ENCODE assay signal across 8 mouse cellular contexts in the genomic region with DNA sequence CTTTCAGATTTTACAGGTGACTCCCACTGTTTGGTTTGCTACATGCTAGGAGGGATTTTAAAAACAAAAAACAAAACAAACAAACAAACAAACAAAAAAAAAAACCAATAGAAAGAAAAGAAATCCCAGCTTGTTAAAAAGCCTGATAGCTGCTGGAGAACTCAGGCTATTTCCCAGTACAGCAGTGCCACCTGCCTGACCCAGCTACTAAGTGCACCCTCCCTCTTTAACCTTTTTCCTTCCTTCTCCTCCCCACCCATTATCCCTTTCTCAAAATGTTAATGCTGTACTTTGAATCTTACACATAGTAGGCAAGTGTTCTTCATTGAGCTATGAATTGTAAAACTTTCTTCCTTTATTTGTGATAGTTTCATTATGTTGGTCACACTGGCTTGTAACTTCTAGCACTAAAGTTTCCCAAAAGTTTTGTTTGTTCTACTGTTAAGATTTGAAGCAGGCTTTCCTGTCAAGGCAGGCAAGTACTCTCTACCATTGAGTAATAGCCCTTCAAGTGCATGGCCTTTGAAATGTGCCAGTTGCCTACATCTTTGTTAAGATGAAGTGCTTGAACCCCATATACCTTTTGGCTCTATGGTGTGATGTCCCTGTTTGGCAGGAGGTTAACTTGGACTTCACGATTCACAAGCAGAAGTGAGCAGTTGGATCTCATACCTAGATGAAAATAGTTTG. TPM values are rescaled to one million over a fixed set of nuclear protein-coding genes. Genes with fewer than 3 reads are reported as not detected.
A peak's percentile ranks its signal among the peaks of the same experiment; 100 is the strongest.
DNase-seq lines count a peak whose midpoint lies in the region; ATAC-seq and TF ChIP-seq lines count a peak whose summit lies in the region.
"Had no signal": no experiment of that assay in that cellular context is flagged by ENCODE, and none has a peak within 500 bp of the region (broad histone marks: within the 10 kb centered on the region; RNA-seq: fewer than 3 reads in every experiment).

No protein-coding gene starts in this region.

- H3K9me3 ChIP-seq in kidney, postnatal 0 days (replicated peaks; ENCODE audit: low read length): no peaks in the 10 kb centered on the region
- no peaks in the 10 kb centered on the region for H3K9me3 ChIP-seq in kidney, embryonic 15.5 days (replicated peaks)
- H3K9me3 ChIP-seq in lung, embryonic 16.5 days (ENCODE audit: control insufficient read depth, low read length): no peaks in the 10 kb centered on the region
- H3K9me3 ChIP-seq: hindbrain, embryonic 10.5 days had no signal

- H3K27me3 ChIP-seq in kidney, postnatal 0 days (ENCODE audit: insufficient read depth, low read length): no peaks in the 10 kb centered on the region
- no peaks in the 10 kb centered on the region for H3K27me3 ChIP-seq in kidney, embryonic 15.5 days
- H3K27me3 ChIP-seq in lung, embryonic 16.5 days (ENCODE audit: control insufficient read depth, insufficient read depth, low read depth, low read length): no peaks in the 10 kb centered on the region

- peak; percentile 42 for DNase-seq in kidney, postnatal 0 days (ENCODE audit: low spot score)
- DNase-seq in CD4-positive, CD25-positive, alpha-beta regulatory T cell, adult 2 months (ENCODE audit: low read depth, low spot score): peak; percentile 51
- DNase-seq in MN1 (ENCODE audit: low spot score): peak; percentile 57
- DNase-seq in right cerebral cortex, postnatal 10 days (ENCODE audit: low spot score in 2 of 2): no peak
- DNase-seq in Muller cell, postnatal 12 days (ENCODE audit: inconsistent ontology term): no peak

- 73% methylated on average over 1 of the region's 1 CpGs for WGBS in kidney, postnatal 0 days
- WGBS in kidney, embryonic 15.5 days: 70% methylated on average over 1 of the region's 1 CpGs
- 74% methylated on average over 1 of the region's 1 CpGs for WGBS in lung, embryonic 16.5 days

- H3K27ac ChIP-seq in kidney, postnatal 0 days: no peak overlapping the region
- no peak overlapping the region for H3K27ac ChIP-seq in kidney, embryonic 15.5 days
- H3K27ac ChIP-seq in lung, embryonic 16.5 days (ENCODE audit: low read length): peak overlapping the region; percentile 86
- H3K27ac ChIP-seq: hindbrain, embryonic 10.5 days had no signal

- peak; percentile 69 for TF ChIP-seq CTCF in kidney, postnatal 0 days (IDR thresholded peaks at IDR 0.05; ENCODE audit: low read depth)

- H3K36me3 ChIP-seq in kidney, postnatal 0 days (ENCODE audit: insufficient read depth, low read length): no peaks in the 10 kb centered on the region
- no peaks in the 10 kb centered on the region for H3K36me3 ChIP-seq in kidney, embryonic 15.5 days
- no peaks in the 10 kb centered on the region for H3K36me3 ChIP-seq in lung, embryonic 16.5 days (ENCODE audit: control insufficient read depth, insufficient read depth, low read length)
- H3K36me3 ChIP-seq: hindbrain, embryonic 10.5 days had no signal

- no peak for ATAC-seq in kidney, postnatal 0 days (replicated peaks; ENCODE audit: low FRiP score, low read depth)
- ATAC-seq in kidney, embryonic 15.5 days (replicated peaks; ENCODE audit: low FRiP score): no peak
- peak; percentile 66; the same call in 1 of the 2 replicates for ATAC-seq in lung, embryonic 16.5 days (ENCODE audit: low read depth)

- no peak overlapping the region for H3K4me2 ChIP-seq in kidney, postnatal 0 days (ENCODE audit: low read length)
- no peak overlapping the region for H3K4me2 ChIP-seq in kidney, embryonic 15.5 days
- H3K4me2 ChIP-seq in lung, embryonic 16.5 days (ENCODE audit: low read depth, low read length): no peak overlapping the region

- no peaks in the 10 kb centered on the region for H3K4me1 ChIP-seq in kidney, postnatal 0 days (replicated peaks; ENCODE audit: insufficient read depth, low read length)
- H3K4me1 ChIP-seq in kidney, embryonic 15.5 days: no peaks in the 10 kb centered on the region
- peaks cover 10% of the 10 kb centered on the region; the same call in 1 of the 2 replicates for H3K4me1 ChIP-seq in lung, embryonic 16.5 days (replicated peaks; ENCODE audit: control insufficient read depth, insufficient read depth, low read length)

- no peak overlapping the region for H3K4me3 ChIP-seq in kidney, postnatal 0 days (replicated peaks; ENCODE audit: low read depth, low read length)
- H3K4me3 ChIP-seq in kidney, embryonic 15.5 days (replicated peaks): no peak overlapping the region
- H3K4me3 ChIP-seq in lung, embryonic 16.5 days (ENCODE audit: low read length): no peak overlapping the region
- H3K4me3 ChIP-seq: hindbrain, embryonic 10.5 days had no signal

- H3K9ac ChIP-seq in kidney, postnatal 0 days (ENCODE audit: low read depth, low read length): no peak overlapping the region
- no peak overlapping the region for H3K9ac ChIP-seq in kidney, embryonic 15.5 days
- H3K9ac ChIP-seq in lung, embryonic 16.5 days (ENCODE audit: low read length): no peak overlapping the region

RNA-seq across cellular contexts. Expression of a gene that starts 6.0 kb away (rescaled TPM):
- polyA plus RNA-seq in kidney, postnatal 0 days (2015; fragmentation: Nextera tagmentation; extraction: Ambion mirVana): 0.25 and 0.45 TPM in 2 replicates
- polyA plus RNA-seq in kidney, embryonic 15.5 days (2015; fragmentation: Nextera tagmentation; extraction: Ambion mirVana): 0.35 and 1.3 TPM in 2 replicates
- polyA plus RNA-seq in lung, embryonic 16.5 days (2015; fragmentation: Nextera tagmentation; extraction: Ambion mirVana): 0.72 and 0.79 TPM in 2 replicates

Comparison
In these comparisons a context has a peak if more than half of its experiments do, and no peak if none do; other contexts are left out.
1. DNase-seq: peak in kidney, postnatal 0 days (single experiment), CD4-positive, CD25-positive, alpha-beta regulatory T cell, adult 2 months (single experiment) and MN1 (single experiment); none in right cerebral cortex, postnatal 10 days (0 of 2) and Muller cell, postnatal 12 days (single experiment).